Mouse (Mus musculus) left cerebral cortex, postnatal 4 days (tissue): Measurements from ENCODE around the gene Exoc6. TPM values are rescaled to one million over a fixed set of nuclear protein-coding genes. Genes with fewer than 3 reads are reported as not detected.
"Not testable (repeated sequence)": the region's sequence is repeated elsewhere in the genome, so short reads cannot be mapped to it uniquely, and the experiment has no call there.

Source experiments
- DNase-seq: peaks from one replicate; pipeline ENCODE4 v3.0.0-alpha.2; 2022
- intact Hi-C: fragments of 180-260 bp; cut with DNase I; formaldehyde crosslinking; loops from one replicate; pipeline ENCODE4 v1.15.1; 2025
- total RNA-seq, 2 experiments: library from RNA; stranded (reverse); gene quantifications; 2 replicates each; pipeline ENCODE4 v1.2.3; 2021

Gene Exoc6
- 10 to 100 TPM; 54.5 to 55.5 TPM for total RNA-seq

DNA sequence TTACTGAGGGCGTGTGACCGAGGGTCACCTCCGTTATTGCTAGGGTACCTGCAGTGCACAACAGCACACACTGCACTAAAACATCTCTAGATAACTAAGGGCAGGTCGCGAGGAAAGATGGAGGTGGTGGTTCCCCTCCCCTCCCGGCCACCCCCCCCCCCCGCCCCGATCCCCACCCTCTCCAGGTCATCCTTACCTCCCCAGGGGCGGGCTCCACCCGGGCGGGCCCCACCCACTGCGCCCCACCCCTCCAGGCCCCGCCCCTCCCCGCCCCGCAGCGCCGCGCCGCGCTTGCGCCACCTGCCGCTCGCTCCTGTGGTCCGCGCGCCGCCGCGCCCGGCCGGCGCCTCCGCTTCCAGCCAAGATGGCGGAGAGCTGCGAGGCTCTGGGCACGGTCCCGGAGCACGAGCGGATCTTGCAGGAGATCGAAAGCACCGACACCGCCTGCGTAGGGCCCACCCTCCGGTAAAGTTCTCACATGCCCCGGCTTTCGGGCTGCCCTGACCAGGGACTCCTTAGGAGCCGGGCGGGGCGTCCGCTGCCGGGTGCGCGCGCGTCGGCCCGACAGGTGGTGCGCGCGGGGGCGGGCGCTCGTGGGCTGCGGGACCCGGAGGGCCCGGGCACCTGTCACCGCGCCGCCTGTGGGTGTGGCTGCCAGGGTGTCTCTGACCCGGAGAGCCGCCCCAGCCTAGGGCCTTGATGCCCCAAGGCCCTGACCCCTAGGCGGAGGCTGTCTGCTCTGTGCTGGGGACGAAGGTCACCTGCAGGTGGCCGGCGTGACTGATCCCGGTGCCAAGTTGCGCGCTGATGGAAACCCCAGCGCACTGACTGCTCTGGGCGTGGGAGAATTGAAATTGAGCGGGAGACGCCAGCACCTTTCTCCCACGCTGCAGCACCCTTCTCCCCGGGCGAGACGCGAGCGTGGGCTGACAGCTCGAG lies at the start of gene Exoc6:
TSS of gene Exoc6 (plus strand) at position 318 of the 939 bp plus-strand sequence.
- peak; percentile 68 for DNase-seq
- intact Hi-C loops: no loop called here

DNA sequence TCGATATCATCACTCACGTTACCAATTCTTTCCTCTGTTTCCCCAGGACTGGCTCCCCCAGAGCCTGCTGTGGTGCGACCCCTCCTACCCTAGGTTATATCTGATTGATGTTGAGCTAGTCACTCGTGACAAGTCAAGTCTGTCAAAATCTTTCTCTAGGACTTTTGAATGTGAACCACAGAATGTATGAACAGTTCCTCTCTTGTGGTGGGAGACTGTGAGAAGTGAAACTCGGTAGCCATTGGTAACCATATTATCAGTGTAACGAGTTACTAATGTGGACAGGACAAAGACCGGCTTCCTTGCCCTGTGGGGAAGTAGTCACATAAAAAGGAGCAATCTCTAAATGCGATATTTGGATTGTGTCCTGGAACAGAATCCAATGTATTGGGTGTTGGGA lies 47.2 kb upstream of the Exoc6 start:
- no peak for DNase-seq
- intact Hi-C loops: no loop called here

DNA sequence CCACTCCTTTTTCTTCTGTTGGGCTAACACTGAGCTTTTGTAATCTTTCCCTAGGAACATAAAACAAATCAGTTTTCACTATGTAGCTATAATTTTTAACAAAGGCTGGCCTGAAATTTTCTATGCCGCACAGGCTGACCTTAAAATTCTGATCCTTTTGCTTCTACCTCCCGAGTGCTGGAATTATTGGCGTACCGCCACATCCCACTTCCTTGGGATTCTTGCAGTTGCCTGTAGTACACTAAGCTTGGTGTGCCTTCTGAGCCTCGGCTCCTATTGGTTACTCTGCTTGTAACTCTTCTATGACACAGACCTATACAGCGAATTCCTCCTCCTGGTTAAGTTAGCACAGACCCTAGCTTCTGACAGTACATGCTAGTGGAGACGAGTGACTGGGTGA lies 44.2 kb upstream of the Exoc6 start:
- intact Hi-C loops: no loop called here
- DNase-seq: no peak

DNA sequence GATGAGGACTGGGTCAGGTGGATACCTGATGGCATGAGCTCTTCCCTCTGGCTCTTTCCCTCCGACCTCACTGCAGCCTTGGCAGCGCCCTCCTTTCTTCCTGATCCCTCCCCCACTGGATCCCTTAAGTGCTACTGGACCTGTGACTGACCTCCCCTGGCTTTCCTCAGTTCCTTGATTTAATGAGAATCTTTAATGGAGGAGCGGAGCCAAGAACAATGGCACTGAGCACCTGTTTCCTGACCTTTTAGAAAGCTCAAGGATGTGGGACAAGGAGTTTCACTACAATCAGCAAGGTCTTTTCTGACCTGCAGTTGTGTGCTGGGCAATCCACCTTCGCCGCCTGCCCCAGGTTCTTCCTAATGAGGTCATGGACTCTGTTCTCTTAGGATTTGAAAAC lies 43.6 kb upstream of the Exoc6 start:
- no peak for DNase-seq
- intact Hi-C loops: no loop called here

DNA sequence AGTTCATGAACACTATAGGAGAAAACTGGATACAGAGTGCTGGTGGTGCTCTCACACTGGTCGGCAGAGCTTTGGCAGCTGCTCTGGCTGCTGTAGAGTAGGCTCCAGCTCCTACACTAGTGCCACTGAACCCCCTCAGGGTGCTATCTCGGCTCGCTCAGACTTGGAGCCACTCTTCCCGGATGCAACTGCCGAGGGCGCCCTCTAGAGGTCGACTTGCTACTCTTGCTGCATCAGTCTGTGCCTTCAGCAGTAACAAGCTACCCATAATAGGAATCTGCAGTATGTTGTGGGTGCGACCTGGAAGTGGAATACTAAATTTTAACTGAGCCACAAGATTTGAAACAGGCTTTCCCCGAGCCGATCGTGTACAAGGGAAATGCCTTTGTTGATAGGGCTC lies 40.5 kb upstream of the Exoc6 start:
- intact Hi-C loops: no loop called here

DNA sequence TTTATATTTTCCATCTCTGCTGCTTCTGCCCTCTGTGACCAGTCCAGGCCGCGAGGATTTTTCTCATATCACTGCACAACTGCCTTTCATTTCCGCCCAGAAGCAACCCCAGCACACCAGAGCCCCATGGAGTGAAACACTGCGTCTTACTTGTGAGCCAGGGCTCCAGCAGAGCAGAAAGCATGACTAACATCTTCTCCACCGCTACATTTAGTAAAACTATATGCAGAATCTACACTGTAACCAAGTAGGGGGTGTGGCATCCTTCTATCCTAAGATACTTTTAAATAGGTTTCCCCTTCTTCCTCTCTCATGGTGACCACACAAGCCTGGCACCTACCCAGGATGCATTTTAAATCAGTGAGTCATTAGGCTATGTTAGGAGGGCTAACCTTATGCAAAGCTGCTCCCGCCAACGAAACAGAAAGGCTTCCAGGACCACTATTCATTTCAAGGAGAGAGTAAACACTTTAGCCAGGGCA lies 35.4 kb upstream of the Exoc6 start:
- intact Hi-C loops: no loop called here
- DNase-seq: no peak

More for the DNA sequence above, 40.5 kb upstream of the Exoc6 start:
- DNase-seq: peak; percentile 72

DNA sequence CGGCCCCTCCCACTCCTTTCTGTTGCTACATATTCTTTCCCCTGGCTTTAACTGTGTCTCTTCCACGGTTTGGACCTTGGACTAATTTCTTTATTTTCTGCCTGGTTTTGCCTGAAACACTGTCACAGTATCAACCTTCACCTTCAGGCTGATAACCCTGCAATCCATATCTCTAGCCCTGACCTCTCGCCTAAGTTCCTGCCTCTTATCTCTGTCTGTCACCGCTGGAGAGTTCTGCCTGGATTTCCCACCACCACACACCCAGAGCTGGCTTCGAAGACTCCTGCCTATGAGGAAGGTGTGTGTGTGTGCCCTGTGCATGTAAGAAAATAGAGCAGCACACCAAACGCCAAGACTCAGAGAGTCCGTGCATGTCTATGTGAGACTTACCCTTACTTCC lies 32.8 kb upstream of the Exoc6 start:
- intact Hi-C loops: no loop called here

DNA sequence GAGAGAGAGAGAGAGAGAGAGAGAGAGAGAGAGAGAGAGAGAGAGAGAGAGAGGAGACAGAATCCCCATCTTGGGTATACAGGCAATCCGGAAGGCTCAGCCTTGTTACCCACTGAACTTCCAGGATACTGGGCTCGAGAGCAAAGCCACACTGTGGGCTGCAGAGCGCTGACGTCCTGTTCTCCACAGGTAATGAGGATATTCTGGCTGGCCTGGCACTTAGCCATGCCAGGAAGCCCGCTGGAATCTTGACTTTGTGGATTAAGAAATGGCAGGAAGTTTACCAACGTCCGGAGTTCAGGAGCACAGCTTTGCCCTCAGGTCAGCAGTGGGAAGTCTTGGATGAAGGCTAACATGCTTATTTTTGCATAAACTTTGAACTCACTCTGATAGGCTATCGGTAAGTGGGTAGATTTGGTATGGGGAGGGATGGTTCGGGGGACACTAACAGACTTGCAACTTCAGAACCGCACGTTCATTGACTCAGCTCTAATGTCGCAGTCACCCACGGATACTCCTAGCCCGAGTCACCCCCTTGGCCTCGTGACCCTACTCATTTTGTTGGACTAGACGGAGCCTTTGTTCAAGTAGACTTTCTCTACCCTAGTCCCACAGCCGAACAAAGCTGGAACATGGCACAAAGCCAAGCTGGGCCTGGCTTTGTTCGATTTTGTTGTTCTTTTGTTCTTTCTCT lies 29.3 kb upstream of the Exoc6 start:
- no peak for DNase-seq
- intact Hi-C loops: no loop called here

More for the DNA sequence above, 32.8 kb upstream of the Exoc6 start:
- no peak for DNase-seq

DNA sequence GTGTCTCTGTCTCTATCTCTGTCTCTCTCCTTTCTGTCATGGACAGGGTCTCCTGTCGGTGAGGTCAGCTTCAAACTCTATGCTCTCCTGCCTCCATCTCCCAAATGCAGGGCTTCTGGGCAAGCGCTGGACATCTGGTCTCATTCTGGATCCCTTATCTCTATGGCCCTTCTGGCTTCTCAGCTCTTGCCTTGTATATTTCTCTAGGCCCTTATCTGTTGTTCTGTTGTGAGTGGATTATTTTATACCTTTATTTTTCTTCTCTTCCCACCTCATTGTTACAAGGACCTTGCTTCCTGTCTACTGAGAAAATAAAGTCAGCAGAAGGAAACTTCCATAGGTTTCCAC lies 28.8 kb upstream of the Exoc6 start:
- DNase-seq: no peak
- intact Hi-C loops: no loop called here

DNA sequence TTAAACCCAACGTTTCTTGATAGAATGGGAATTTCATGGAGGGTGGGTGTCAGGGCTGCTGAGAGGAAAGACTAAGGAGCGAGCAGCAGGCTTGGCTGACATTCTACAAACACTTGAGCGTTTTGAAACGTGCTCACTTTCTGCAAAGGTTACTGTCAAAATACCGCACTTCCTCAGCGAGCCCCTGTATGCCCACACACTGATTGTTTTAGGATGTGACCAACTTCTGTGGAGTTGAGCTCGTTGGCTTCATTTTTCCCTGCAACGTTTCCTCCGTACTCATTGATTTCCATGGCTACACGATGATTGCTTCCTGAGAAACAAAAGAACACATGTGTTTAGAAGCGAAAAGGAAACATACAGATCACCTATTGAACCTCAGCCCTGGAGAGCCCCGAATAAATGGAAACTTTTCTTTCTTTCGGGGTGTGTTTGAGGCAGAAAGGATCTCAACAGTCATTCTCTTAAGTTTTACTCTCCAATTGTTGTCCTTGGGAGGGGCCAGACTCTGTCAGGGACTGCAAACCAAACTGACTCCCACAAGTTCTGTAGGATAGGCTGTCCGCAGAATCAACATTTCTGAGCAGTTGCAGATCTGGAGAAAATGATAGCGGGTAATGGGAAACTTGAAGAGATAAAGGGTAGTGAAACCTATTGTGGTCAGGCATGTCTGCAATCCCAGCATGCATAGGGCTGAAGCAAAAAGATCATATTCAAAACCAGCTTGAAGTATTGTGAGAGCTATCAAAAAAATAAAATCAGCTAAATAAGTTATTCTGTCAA lies 26.7 kb upstream of the Exoc6 start:
- intact Hi-C loops: no loop called here
- DNase-seq: no peak

DNA sequence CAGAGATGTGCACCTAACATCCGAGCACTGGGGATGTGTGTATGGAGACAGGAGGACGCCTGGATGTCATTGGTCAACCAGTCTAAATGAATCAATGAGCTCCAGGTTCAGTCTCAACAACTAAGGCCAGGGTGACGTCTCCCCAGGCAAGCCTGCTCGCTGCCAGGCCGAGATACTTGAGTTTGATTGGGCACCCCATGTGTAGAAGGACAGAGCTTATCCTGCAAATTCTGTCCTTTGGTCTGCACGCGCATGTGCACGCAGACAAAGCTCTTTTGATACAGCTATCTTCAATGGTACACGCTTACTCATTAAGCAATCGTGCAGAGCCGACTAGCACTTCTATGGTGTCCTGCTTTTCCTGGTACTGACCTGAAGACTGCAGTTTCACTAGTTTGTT lies 24.3 kb upstream of the Exoc6 start:
- intact Hi-C loops: no loop called here
- no peak for DNase-seq

DNA sequence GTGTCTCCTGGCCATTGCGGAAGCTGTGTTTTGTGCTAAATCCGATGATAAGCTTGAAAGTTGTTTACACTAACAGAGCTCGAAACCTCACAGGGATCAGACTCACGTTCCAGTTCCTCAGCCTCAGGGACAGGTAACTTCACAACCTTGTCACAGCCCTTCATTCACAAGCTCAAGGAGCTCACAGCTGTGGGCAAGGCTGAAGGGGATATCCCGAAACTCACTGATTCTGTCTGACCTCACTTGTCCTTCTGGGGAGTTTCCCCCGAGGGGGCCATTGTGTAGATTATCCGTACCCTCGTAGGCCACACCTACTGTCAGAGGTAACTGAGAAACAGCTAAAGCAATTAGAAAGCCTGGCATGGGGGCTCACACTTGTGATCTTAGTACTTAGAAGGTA lies 23.4 kb upstream of the Exoc6 start:
- DNase-seq: no peak
- intact Hi-C loops: no loop called here

DNA sequence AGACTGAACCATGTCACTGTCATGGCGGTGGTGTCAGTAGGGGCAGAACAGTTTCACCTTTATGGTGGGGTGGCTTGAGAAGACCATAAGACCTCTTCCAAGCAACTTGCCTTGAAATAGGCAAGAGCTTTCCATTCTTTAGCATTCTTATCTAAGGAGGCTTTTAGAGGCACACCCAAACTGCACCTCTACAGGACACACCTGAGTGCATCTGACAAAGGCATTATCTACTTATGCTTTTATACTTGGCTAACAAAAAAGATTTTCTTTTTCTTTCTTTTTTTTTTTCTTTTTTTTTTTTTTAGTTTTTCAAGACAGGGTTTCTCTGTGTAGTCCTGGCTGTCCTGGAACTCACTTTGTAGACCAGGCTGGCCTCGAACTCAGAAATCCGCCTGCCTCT lies 22.5 kb upstream of the Exoc6 start:
- DNase-seq, intact Hi-C loops: not testable (repeated sequence)

DNA sequence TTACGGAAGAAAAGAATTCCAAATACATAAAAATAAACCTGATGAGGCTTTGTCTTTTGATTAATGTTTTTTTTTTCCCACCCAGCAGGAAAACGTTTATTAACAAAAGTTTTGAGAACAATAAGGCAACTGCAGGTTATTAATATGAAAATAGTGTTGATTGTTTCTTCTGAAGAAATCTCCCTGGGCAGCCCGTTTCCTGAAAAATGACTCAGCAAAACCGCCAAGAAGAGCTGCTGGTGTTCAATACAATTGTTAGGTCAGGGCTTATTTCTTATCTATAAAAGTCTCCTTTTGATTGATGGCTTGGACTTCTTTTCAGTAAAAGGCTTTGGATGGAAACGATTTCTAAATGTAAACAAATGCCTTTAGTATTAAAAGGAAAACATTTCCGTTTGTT lies 21.6 kb upstream of the Exoc6 start:
- intact Hi-C loops: no loop called here
- DNase-seq: no peak

DNA sequence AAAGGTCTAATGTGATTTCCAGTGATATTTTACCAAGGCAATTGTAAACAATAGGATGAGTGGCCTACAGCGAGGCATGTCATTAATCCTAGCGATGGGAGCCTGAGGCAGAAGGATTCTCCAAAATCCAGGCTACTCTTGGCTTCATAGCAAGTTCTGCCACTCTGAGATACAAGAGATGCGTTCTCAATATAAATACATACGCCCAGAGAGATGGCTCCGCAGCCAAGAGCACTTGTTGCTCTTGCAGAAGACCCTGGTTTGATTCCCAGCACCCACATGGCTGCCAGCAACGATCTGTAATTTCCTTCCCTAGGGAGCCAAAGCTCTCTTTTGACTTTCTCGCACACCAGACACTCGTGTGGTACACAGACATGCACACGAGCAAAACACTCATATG lies 20.9 kb upstream of the Exoc6 start:
- intact Hi-C loops: no loop called here
- no peak for DNase-seq

DNA sequence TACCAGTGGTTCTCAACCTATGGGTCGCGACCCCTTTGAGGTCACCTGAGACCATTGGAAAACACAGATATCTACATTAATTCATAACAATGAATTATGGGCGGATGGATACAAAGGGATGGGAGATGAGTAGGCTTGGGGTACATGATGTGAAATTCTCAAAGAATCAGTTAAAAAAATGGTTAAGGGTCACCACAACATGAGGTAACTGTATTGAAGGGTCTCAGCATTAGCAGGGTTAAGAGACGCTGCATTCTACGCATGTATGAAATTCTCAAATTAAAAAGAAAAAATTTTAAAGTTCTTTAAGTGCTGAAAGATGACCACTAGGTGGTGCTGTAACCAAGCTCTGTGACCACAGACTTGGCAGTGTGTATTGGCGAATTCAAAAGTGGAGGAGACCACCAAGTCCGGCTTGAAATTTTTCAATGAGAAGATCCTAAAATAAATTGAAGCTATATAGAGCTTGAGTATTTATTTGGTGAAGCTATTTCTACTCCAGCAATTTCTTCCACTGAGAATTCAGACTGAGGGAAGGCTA lies 20.2 kb upstream of the Exoc6 start:
- intact Hi-C loops: no loop called here
- DNase-seq: peak; percentile 45

DNA sequence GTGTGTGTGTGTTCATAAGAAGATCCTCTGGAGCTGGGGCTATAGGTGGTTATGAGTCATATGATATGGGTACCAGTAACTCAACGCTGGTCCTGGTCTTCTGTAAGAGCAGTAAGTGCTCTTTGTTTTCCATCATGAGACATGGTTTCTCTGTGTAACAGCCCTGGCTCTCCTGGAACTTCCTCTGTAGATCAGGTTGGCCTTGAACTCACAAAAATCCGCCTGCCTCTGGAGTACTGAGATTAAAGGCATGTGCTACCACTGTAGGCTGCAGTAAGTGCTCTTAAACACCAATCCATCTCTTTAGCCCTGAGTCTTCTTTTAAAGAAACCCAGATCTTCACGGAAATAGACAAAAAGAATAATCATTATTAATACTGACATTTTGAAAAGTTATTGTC lies 19.6 kb upstream of the Exoc6 start:
- DNase-seq: no peak
- intact Hi-C loops: no loop called here

DNA sequence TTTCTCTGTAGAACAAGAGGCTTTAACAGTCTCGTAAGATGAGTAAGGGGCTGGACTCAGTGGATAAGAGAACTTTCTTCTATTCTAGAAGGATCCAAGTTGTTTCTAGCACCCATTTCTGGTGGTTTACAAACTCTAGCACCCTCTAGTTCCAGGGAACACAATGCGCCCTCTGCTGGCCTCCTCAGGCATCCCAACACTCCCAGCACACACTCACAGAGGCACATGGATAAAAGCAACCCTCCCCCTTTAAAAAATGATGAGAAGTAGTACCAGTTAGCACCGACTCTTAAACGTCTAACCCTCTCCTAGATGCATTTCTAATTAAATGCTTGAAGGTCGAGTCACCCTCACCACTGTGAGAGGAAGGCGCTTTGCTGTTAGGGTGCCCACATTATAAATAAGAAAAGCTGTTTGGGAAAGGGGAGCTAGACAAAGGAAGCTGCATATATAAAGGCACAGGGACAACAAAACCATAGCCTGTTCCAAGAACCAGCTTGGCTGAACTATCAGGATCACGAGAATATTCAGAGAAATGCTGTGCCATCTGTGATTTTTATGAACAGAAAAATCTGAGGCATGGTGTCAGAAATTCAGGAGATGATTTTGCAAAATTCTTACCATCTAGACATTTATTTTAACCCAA lies 18.9 kb upstream of the Exoc6 start:
- intact Hi-C loops: no loop called here
- no peak for DNase-seq

DNA sequence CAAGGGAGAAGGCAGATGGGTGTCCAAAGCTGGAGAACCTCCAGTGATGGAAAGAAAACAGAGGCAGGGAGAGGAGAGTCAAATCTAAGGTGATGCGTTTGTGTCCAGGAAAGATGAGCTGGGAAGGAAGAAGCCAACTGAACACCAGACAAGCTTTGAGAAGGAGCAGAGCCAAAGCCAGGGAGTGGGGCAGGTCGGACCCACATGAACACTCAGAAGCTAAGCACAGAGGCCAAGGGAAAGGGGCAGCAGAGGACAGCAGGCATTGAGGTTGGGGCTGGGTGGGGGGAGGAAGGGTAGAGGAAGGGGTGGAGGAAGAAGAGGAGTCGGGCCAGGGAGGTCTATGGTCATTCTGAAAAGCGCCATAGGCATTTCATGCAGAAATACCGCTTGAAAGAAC lies 17.0 kb upstream of the Exoc6 start:
- intact Hi-C loops: no loop called here
- no peak for DNase-seq

DNA sequence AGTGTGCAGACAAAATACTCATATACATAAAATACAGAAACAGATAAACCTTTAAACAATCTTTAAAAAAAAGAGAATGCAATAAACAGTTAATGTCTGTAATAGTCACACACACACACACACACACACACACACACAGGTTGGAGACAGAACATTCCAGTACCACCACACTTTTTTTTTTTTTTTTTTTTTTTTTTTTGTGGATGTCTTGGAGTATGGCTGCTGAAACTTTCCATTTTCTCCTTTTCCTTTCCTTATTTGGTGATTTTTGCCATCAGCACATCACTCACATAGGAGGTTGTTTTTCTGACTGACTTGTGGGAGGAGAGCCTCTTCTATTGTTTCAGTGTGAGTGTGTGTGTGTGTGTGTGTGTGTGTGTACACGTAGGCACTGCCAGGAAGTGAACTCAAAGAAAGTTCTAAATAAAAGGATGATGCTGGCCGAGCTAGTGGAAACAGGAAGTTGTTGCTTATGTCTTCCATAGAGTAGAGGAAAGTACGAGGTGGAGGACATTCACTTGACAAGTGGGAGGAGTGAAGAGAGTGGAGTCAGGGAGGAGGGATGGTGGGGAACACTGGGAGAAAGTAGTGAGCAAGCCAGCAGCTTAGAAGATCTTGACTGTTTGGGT lies 15.4 kb upstream of the Exoc6 start:
- intact Hi-C loops: no loop called here
- no peak for DNase-seq
